Mouse (Mus musculus): ENCODE data around the gene Mrpl51. TPM values are rescaled to one million over a fixed set of nuclear protein-coding genes. Genes with fewer than 3 reads are reported as not detected.
A peak's percentile ranks its signal among the peaks of the same experiment; 100 is the strongest.

Gene Mrpl51
- polyA plus RNA-seq, 1 experiment from 2014 or later: 213 TPM

- no peak overlapping the region for H3K4me3 ChIP-seq
- 75% methylated on average over 6 of the region's 6 CpGs for WGBS
- no peak for DNase-seq (ENCODE audit: low spot score)
- H3K27ac ChIP-seq: no peak overlapping the region
- H3K36me3 ChIP-seq: no peaks in the 10 kb centered on the region
- peaks cover 15% of the 10 kb centered on the region for H3K4me1 ChIP-seq (replicated peaks)
- H3K27me3 ChIP-seq (ENCODE audit: insufficient read depth, poor library complexity, severe bottlenecking): peaks cover 30% of the 10 kb centered on the region
- no peaks in the 10 kb centered on the region for H3K9me3 ChIP-seq
These were observed 21.5 kb downstream of the Mrpl51 start for GRCm38 (mm10) chr6:125213129-125213528.

GRCm38 (mm10) chr6:125213715-125214114 lies 22.1 kb downstream of the Mrpl51 start:
- 81% methylated on average over 6 of the region's 6 CpGs for WGBS
- no peak for DNase-seq (ENCODE audit: low spot score)
- no peaks in the 10 kb centered on the region for H3K9me3 ChIP-seq
- H3K4me1 ChIP-seq (replicated peaks): peaks cover 15% of the 10 kb centered on the region
- no peak overlapping the region for H3K4me3 ChIP-seq
- peaks cover 30% of the 10 kb centered on the region for H3K27me3 ChIP-seq (ENCODE audit: insufficient read depth, poor library complexity, severe bottlenecking)
- H3K36me3 ChIP-seq: no peaks in the 10 kb centered on the region
- H3K27ac ChIP-seq: no peak overlapping the region

DNA sequence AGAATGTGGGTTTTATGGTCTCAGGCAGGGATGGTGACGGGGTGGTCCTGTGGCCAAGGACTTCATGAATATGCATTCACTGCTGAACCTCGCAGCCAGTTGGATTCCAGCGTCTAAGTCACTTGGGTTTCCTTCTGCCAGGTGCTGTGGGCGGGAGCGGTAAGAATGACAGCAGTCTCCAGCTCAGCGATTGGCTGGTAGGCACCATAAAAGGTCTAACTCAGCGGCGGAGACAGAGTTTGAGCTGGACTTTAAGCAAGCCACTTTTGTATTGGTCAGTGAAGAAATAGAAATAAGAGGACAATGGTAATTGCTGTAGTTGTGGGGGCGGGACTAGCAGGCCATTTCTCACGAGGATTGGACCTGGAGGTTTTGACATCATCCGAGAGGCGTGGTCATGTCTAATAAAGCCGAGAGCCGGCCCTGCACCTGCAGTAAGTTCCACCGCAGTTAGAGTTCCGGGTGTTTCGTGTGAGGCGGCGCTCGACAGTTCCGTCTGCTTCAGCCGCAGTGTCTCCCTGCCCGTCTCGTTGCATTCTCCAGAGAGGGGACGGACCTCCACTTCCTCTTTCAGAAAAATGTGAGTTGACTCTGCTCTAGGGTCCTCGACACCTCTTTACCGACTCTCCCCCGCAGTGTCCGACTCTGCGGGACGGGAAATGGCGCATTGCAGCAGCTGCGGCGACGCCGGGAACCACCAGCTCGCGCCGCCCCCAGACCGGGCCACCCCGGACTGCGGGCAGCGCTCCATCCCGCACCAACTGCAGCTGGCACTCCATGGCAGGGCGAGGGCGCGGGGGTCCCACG lies 23.8 kb downstream of the Mrpl51 start, which contains the start of gene Vamp1:
Gene Vamp1, plus strand, starts transcription at position 404 of the 807 bp plus-strand sequence.
- Histone ChIP-seq H3K9me3 (no peaks in the 10 kb centered on the region), H3K4me3 (peak within 1 kb of the TSS; percentile 76), H3K36me3 (no peaks in the 10 kb centered on the region), H3K4me1 (replicated peaks) (peaks cover 15% of the 10 kb centered on the region), H3K27ac (peak within 1 kb of the TSS; percentile 86), H3K27me3 (ENCODE audit: insufficient read depth, poor library complexity, severe bottlenecking) (peaks cover 30% of the 10 kb centered on the region)
- peak; percentile 91 for DNase-seq (ENCODE audit: low spot score)
- WGBS: under 1% methylated on average over 48 of the region's 48 CpGs

- no peak overlapping the region for H3K27ac ChIP-seq
- peaks cover 21% of the 10 kb centered on the region for H3K27me3 ChIP-seq (ENCODE audit: insufficient read depth, poor library complexity, severe bottlenecking)
- no peaks in the 10 kb centered on the region for H3K36me3 ChIP-seq
- H3K4me1 ChIP-seq (replicated peaks): peaks cover 15% of the 10 kb centered on the region
- no peaks in the 10 kb centered on the region for H3K9me3 ChIP-seq
- H3K4me3 ChIP-seq: no peak overlapping the region; the same call in 1 of the 2 replicates
- 82% methylated on average over 2 of the region's 2 CpGs for WGBS
- DNase-seq (ENCODE audit: low spot score): no peak
These were observed 25.3 kb downstream of the Mrpl51 start for GRCm38 (mm10) chr6:125216898-125217297.

GRCm38 (mm10) chr6:125217899-125218298 lies 26.3 kb downstream of the Mrpl51 start:
- Histone ChIP-seq H3K27me3 (ENCODE audit: insufficient read depth, poor library complexity, severe bottlenecking) (peaks cover 20% of the 10 kb centered on the region), H3K4me3 (no peak overlapping the region), H3K4me1 (replicated peaks) (peaks cover 15% of the 10 kb centered on the region), H3K9me3 (no peaks in the 10 kb centered on the region), H3K27ac (no peak overlapping the region), H3K36me3 (no peaks in the 10 kb centered on the region)
- no peak for DNase-seq (ENCODE audit: low spot score)
- 89% methylated on average over 11 of the region's 11 CpGs for WGBS

DNA sequence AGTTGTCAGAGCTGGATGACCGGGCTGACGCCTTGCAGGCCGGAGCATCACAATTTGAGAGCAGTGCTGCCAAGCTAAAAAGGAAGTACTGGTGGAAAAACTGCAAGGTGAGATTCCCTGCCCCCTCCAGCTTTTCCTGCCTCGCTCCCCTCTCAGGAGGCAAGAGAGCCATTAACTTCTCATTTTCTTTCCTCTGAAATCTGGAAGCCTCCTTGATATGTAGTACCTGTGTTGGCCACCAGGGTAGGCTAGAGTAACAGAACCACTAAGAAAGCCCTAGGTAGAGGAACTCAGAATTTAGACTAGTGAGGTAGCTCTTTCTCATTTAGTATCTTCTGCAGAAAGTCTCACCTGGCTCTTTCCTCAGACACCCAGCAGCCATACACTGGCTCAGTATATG lies 27.4 kb downstream of the Mrpl51 start:
- Histone ChIP-seq H3K9me3 (no peaks in the 10 kb centered on the region), H3K4me1 (replicated peaks) (peaks cover 15% of the 10 kb centered on the region), H3K27me3 (ENCODE audit: insufficient read depth, poor library complexity, severe bottlenecking) (peaks cover 10% of the 10 kb centered on the region), H3K4me3 (no peak overlapping the region), H3K27ac (no peak overlapping the region), H3K36me3 (no peaks in the 10 kb centered on the region)
- 79% methylated on average over 4 of the region's 4 CpGs for WGBS
- DNase-seq (ENCODE audit: low spot score): peak; percentile 31

- peaks cover 4% of the 10 kb centered on the region for H3K4me1 ChIP-seq (replicated peaks)
- peaks cover 9% of the 10 kb centered on the region for H3K27me3 ChIP-seq (ENCODE audit: insufficient read depth, poor library complexity, severe bottlenecking)
- no peak overlapping the region for H3K4me3 ChIP-seq
- H3K27ac ChIP-seq: no peak overlapping the region
- 90% methylated on average over 20 of the region's 20 CpGs for WGBS
- peaks cover 4% of the 10 kb centered on the region; the same call in 1 of the 2 replicates for H3K36me3 ChIP-seq
- H3K9me3 ChIP-seq: no peaks in the 10 kb centered on the region
- DNase-seq (ENCODE audit: low spot score): no peak
These were observed 29.6 kb downstream of the Mrpl51 start for GRCm38 (mm10) chr6:125221115-125221745.

DNA sequence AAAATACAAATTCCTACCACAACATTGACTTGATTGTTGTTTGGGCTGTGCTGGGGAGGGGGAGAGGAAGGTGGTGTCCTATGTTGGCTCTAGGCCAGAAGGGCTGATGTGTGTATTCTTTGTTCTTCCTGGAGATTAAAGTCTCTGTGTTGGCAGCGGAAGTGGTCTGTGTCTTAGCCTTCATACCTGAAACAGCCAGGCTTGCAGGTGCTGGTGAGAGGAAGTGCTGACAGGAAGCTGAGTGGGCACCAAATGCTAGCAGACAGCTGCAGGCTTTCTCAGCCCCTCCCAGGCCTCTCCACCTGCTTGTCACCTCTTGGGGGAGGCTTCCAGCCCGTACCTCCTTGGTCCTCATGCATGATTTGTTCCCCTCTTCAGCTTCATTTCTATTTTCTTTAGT lies 30.5 kb downstream of the Mrpl51 start:
- H3K4me1 ChIP-seq (replicated peaks): no peaks in the 10 kb centered on the region
- no peak overlapping the region for H3K4me3 ChIP-seq
- 69% methylated on average over 2 of the region's 2 CpGs for WGBS
- H3K9me3 ChIP-seq: no peaks in the 10 kb centered on the region
- no peak overlapping the region for H3K27ac ChIP-seq
- peaks cover 4% of the 10 kb centered on the region; the same call in 1 of the 2 replicates for H3K36me3 ChIP-seq
- no peak for DNase-seq (ENCODE audit: low spot score)
- H3K27me3 ChIP-seq (ENCODE audit: insufficient read depth, poor library complexity, severe bottlenecking): peaks cover under 1% of the 10 kb centered on the region; the same call in 1 of the 2 replicates

- Histone ChIP-seq H3K4me3 (no peak overlapping the region), H3K36me3 (peaks cover 4% of the 10 kb centered on the region; the same call in 1 of the 2 replicates), H3K27me3 (ENCODE audit: insufficient read depth, poor library complexity, severe bottlenecking) (no peaks in the 10 kb centered on the region; the same call in 1 of the 2 replicates), H3K4me1 (replicated peaks) (no peaks in the 10 kb centered on the region), H3K27ac (no peak overlapping the region), H3K9me3 (no peaks in the 10 kb centered on the region)
- no peak for DNase-seq (ENCODE audit: low spot score)
- WGBS: 85% methylated on average over 3 of the region's 3 CpGs
These were observed 31.0 kb downstream of the Mrpl51 start for GRCm38 (mm10) chr6:125222577-125222976.

DNA sequence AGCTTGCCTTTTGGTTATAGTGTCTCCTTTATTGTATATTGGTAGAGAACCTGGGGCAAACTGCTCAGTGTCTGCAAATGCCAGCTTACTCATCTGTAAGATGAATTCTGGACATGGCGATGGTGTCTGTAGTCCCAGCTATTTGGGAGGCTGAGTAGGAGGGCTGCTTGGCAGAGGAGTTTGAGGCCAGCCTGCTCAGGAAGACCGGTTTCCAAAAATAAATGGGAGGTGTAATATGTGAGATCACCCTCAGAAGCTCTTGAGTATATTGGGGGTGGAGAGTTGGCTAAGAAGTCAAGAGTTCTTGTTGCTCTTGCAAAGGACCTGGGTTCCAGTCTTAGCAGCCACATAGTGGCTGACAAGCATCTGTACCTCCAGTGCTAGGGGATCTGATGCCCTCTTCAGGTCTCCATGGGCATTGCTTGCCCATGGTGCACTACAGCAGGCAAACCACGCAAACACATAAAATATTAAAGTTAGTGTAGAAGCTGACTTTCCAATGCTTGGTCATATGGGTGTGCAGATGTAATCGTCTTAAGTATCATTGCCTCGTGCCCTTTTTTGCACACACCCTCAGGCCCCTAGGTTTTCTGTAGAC lies 34.0 kb downstream of the Mrpl51 start:
- Histone ChIP-seq H3K9me3 (no peaks in the 10 kb centered on the region), H3K4me1 (replicated peaks) (peaks cover 7% of the 10 kb centered on the region), H3K27ac (no peak overlapping the region), H3K4me3 (no peak overlapping the region), H3K36me3 (peaks cover 4% of the 10 kb centered on the region; the same call in 1 of the 2 replicates), H3K27me3 (ENCODE audit: insufficient read depth, poor library complexity, severe bottlenecking) (no peaks in the 10 kb centered on the region)
- no peak for DNase-seq (ENCODE audit: low spot score)
- 80% methylated on average over 5 of the region's 5 CpGs for WGBS

- no peak for DNase-seq (ENCODE audit: low spot score)
- 65% methylated on average over 9 of the region's 9 CpGs for WGBS
- H3K4me3 ChIP-seq: no peak overlapping the region
These were observed 39.0 kb downstream of the Mrpl51 start for GRCm38 (mm10) chr6:125230571-125230970.

GRCm38 (mm10) chr6:125231117-125232044 lies 39.8 kb downstream of the Mrpl51 start, which contains the start of gene Tapbpl:
Gene Tapbpl (minus strand): TSS chr6:125231860.
- H3K9me3 ChIP-seq: no peaks in the 10 kb centered on the region
- peak within 1 kb of the TSS; percentile 86 for H3K27ac ChIP-seq
- H3K4me3 ChIP-seq: peak within 1 kb of the TSS; percentile 53
- peak; percentile 43 for DNase-seq (ENCODE audit: low spot score)
- H3K27me3 ChIP-seq (ENCODE audit: insufficient read depth, poor library complexity, severe bottlenecking): no peaks in the 10 kb centered on the region
- H3K4me1 ChIP-seq (replicated peaks): peaks cover 43% of the 10 kb centered on the region
- WGBS: 10% methylated on average over 16 of the region's 16 CpGs
- H3K36me3 ChIP-seq: no peaks in the 10 kb centered on the region

More at GRCm38 (mm10) chr6:125230571-125230970, 39.0 kb downstream of the Mrpl51 start:
- Histone ChIP-seq H3K4me1 (replicated peaks) (peaks cover 40% of the 10 kb centered on the region), H3K27me3 (ENCODE audit: insufficient read depth, poor library complexity, severe bottlenecking) (no peaks in the 10 kb centered on the region), H3K27ac (peak overlapping the region; percentile 64), H3K9me3 (no peaks in the 10 kb centered on the region), H3K36me3 (no peaks in the 10 kb centered on the region)

Measured in hindbrain, embryonic 10.5 days (tissue).